9 mouse cellular contexts compared by ENCODE assay signal in the genomic region with DNA sequence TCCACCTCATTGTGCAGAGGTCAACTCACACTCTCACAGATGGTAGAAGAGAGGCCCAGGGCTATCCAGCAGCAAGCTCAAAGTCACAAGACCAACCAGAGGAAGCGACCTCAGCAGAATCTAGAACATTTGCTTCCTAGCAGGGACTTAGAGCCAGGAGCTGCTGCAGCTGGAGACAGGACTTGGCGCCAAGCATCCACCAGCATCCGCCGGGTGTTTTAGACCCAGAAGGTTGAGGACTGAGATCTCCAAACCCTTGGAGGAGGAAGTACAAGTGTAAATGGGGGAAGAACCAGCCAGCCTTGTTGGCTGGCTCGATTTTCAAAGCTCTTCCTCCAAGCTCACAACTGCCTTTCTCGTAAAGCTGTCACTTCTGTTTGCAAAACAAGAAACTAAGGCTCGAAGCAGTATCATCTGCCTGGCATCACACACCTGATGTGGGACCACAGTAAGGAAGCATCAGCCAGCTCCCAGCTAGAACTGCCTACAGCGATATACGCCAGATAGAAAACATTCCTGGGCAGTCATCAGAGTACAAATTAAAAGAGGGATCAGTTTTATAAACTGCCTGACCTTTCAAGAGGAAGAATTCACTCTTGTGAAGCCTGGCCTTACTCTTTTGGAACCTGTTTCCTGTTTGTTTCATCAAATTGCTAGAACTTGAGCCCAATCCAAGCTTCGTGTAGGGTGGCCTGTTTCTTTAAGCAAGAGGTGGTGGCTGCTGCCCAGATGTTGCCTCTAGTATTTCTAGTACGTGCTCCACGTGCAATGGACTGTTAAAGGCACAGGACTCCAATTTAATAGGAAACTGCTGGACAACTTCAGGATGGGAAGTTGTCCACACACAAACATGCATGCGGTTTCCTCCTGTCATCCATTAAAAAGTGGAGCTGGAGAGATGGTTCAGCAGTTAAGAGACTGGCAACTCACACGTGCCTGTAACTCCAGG. TPM values are rescaled to one million over a fixed set of nuclear protein-coding genes. Genes with fewer than 3 reads are reported as not detected.
DNase-seq lines count a peak whose midpoint lies in the region; ATAC-seq lines count a peak whose summit lies in the region.
"Had no signal": no experiment of that assay in that cellular context is flagged by ENCODE, and none has a peak within 500 bp of the region (broad histone marks: within the 10 kb centered on the region; RNA-seq: fewer than 3 reads in every experiment).

No protein-coding gene starts in this region.

- H3K9ac ChIP-seq in neural tube, embryonic 13.5 days: no peak overlapping the region
- no peak overlapping the region for H3K9ac ChIP-seq in stomach, embryonic 16.5 days (ENCODE audit: low read length)

- H3K9me3 ChIP-seq in neural tube, embryonic 13.5 days: no peaks in the 10 kb centered on the region
- no peaks in the 10 kb centered on the region for H3K9me3 ChIP-seq in stomach, embryonic 16.5 days (replicated peaks; ENCODE audit: control insufficient read depth, low read length)

- no peak for ATAC-seq in neural tube, embryonic 13.5 days (ENCODE audit: low read depth)
- ATAC-seq in stomach, embryonic 16.5 days (ENCODE audit: insufficient read depth, low FRiP score): no peak
- ATAC-seq in monocyte, adult 5-6 weeks (replicated peaks; ENCODE audit: insufficient number of reproducible peaks, low FRiP score, low TSS enrichment, poor library complexity, severe bottlenecking): no peak

- no peak overlapping the region for H3K4me3 ChIP-seq in neural tube, embryonic 13.5 days
- H3K4me3 ChIP-seq in stomach, embryonic 16.5 days (replicated peaks; ENCODE audit: low read length): no peak overlapping the region

- H3K4me1 ChIP-seq in neural tube, embryonic 13.5 days (replicated peaks): peaks cover 34% of the 10 kb centered on the region
- H3K4me1 ChIP-seq in stomach, embryonic 16.5 days (ENCODE audit: control insufficient read depth, insufficient read depth, low read length): peaks cover 41% of the 10 kb centered on the region

- H3K27ac ChIP-seq in neural tube, embryonic 13.5 days (replicated peaks): peak overlapping the region; percentile 84; the same call in 1 of the 2 replicates
- peak overlapping the region; percentile 42 for H3K27ac ChIP-seq in stomach, embryonic 16.5 days (ENCODE audit: low read length)

- intact Hi-C loops in gastrocnemius, postnatal 36 days (cut with DNase I): loop anchor here (5.0 kb wide), 1 partner anchor 36 kb away; the partner anchor contains the start of gene Mfn2

- H3K27me3 ChIP-seq in neural tube, embryonic 13.5 days: no peaks in the 10 kb centered on the region
- no peaks in the 10 kb centered on the region for H3K27me3 ChIP-seq in stomach, embryonic 16.5 days (ENCODE audit: control insufficient read depth, insufficient read depth, low read length)

- H3K36me3 ChIP-seq in neural tube, embryonic 13.5 days: peaks cover 6% of the 10 kb centered on the region
- H3K36me3 ChIP-seq in stomach, embryonic 16.5 days (ENCODE audit: control insufficient read depth, insufficient read depth, low read length): no peaks in the 10 kb centered on the region

- no peak overlapping the region for H3K4me2 ChIP-seq in neural tube, embryonic 13.5 days
- H3K4me2 ChIP-seq in stomach, embryonic 16.5 days (ENCODE audit: low read depth, low read length): no peak overlapping the region

- DNase-seq in neural tube, embryonic 10.5 days (ENCODE audit: extremely low spot score, low spot score): no peak
- DNase-seq in gastrocnemius, postnatal 36 days: peak; percentile 50 to 51
- DNase-seq in kidney, postnatal 25 days: peak; percentile 54 to 82
- DNase-seq in cerebellum, postnatal 25 days: no peak
- DNase-seq in layer of hippocampus, adult 9-11 months: no peak

- 70% methylated on average over 14 of the region's 14 CpGs for WGBS in neural tube, embryonic 13.5 days
- 47% methylated on average over 14 of the region's 14 CpGs for WGBS in stomach, embryonic 16.5 days

RNA-seq across cellular contexts. Expression of gene Plod1, which starts 1.9 kb away (rescaled TPM):
- polyA plus RNA-seq in neural tube, embryonic 13.5 days (2015; fragmentation: Nextera tagmentation; extraction: Ambion mirVana): 35.2 and 35.7 TPM in 2 replicates
- total RNA-seq in gastrocnemius, postnatal 36 days (2021): 10 to 100 TPM; 21.8 to 25.6 TPM
- polyA plus RNA-seq in stomach, embryonic 16.5 days (2015; fragmentation: Nextera tagmentation; extraction: Ambion mirVana): 56.2 and 56.4 TPM in 2 replicates
- 11.0 to 12.8 TPM (median 12.7 TPM) in 3 replicates for total RNA-seq in monocyte, adult 5-6 weeks (2017)

RNA-seq across cellular contexts. Expression of gene 2510039O18Rik, which starts 2.3 kb away (rescaled TPM):
- polyA plus RNA-seq in neural tube, embryonic 13.5 days (2015; fragmentation: Nextera tagmentation; extraction: Ambion mirVana): 13.6 and 14.7 TPM in 2 replicates
- 10 to 100 TPM; 17.9 to 21.4 TPM for total RNA-seq in gastrocnemius, postnatal 36 days (2021)
- 5.8 and 7.5 TPM in 2 replicates for polyA plus RNA-seq in stomach, embryonic 16.5 days (2015; fragmentation: Nextera tagmentation; extraction: Ambion mirVana)
- 41.3 to 61.2 TPM (median 48.2 TPM) in 3 replicates for total RNA-seq in monocyte, adult 5-6 weeks (2017)

RNA-seq across cellular contexts. Expression of gene Mfn2, which starts 33.9 kb away (rescaled TPM):
- polyA plus RNA-seq in neural tube, embryonic 13.5 days (2015; fragmentation: Nextera tagmentation; extraction: Ambion mirVana): 76.3 and 79.0 TPM in 2 replicates
- total RNA-seq in gastrocnemius, postnatal 36 days (2021): 100 to 1,000 TPM; 406 to 426 TPM
- 43.0 and 47.4 TPM in 2 replicates for polyA plus RNA-seq in stomach, embryonic 16.5 days (2015; fragmentation: Nextera tagmentation; extraction: Ambion mirVana)
- total RNA-seq in monocyte, adult 5-6 weeks (2017): 12.1 to 32.5 TPM (median 24.6 TPM) in 3 replicates

RNA-seq across cellular contexts. Expression of gene Nppb, which starts 47.2 kb away (rescaled TPM):
- polyA plus RNA-seq in neural tube, embryonic 13.5 days (2015; fragmentation: Nextera tagmentation; extraction: Ambion mirVana): 0.43 TPM in 1 of 2 replicates, not detected in the other
- not detected for total RNA-seq in gastrocnemius, postnatal 36 days (2021)
- not detected in 2 replicates for polyA plus RNA-seq in stomach, embryonic 16.5 days (2015; fragmentation: Nextera tagmentation; extraction: Ambion mirVana)
- not detected in 3 replicates for total RNA-seq in monocyte, adult 5-6 weeks (2017)
- total RNA-seq: left cerebral cortex, postnatal 25 days had no signal

Comparison
In these comparisons a context has a peak if more than half of its experiments do, and no peak if none do; other contexts are left out.
1. DNase-seq: peak in gastrocnemius, postnatal 36 days (2 of 2) and kidney, postnatal 25 days (2 of 2); none in neural tube, embryonic 10.5 days (single experiment), cerebellum, postnatal 25 days (0 of 2) and layer of hippocampus, adult 9-11 months (single experiment).
2. RNA of gene Mfn2, which starts 33.9 kb away (total RNA-seq): 406 to 426 TPM in gastrocnemius, postnatal 36 days; 12.1 to 32.5 TPM in monocyte, adult 5-6 weeks; every median in the first group is over 10 times any median in the second.